Mouse (Mus musculus): ENCODE data around the gene Atf7.

- TF ChIP-seq CTCF (IDR thresholded peaks at IDR 0.05), result no peak
- TF ChIP-seq EP300 (IDR thresholded peaks at IDR 0.05; ENCODE audit: insufficient read depth, low read depth, low read length), result no peak
These were observed 126.9 kb downstream of the Atf7 start for GRCm38 (mm10) chr15:102498322-102498721.

Data from heart, adult 2 months (tissue).